Mouse (Mus musculus): ENCODE measurements at regions not wholly inside any gene's neighbourhood (a gene's known extent, or its start where the extent isn't known, plus 50 kb on each side); places are given as distances from the start of the nearest gene placed in this dataset.

GRCm38 (mm10) chr4:127750781-127751180, 220.0 kb downstream of the CK137956 start:
- no peak for DNase-seq

GRCm38 (mm10) chr4:127747876-127748275, 222.9 kb downstream of the CK137956 start:
- DNase-seq = no peak

GRCm38 (mm10) chr4:127736781-127737180, 234.0 kb downstream of the CK137956 start:
- DNase-seq = no peak

- no peak for DNase-seq
Observed at GRCm38 (mm10) chr4:127736151-127736550, 234.6 kb downstream of the CK137956 start.

GRCm38 (mm10) chr4:127734641-127735040, 236.1 kb downstream of the CK137956 start:
- DNase-seq = no peak

GRCm38 (mm10) chr4:127718661-127719060, 252.1 kb downstream of the CK137956 start:
- no peak for DNase-seq

GRCm38 (mm10) chr4:127712274-127712673, 258.5 kb downstream of the CK137956 start:
- DNase-seq = no peak

GRCm38 (mm10) chr4:127710816-127711215, 259.9 kb downstream of the CK137956 start:
- no peak for DNase-seq

- no peak for DNase-seq
Observed at GRCm38 (mm10) chr4:127709746-127710145, 261.0 kb downstream of the CK137956 start.

- DNase-seq = no peak
Observed at GRCm38 (mm10) chr4:127708186-127708585, 262.6 kb downstream of the CK137956 start.

GRCm38 (mm10) chr4:127707126-127707525, 263.6 kb downstream of the CK137956 start:
- no peak for DNase-seq

- no peak for DNase-seq
Observed at GRCm38 (mm10) chr4:127701651-127702050, 269.1 kb downstream of the CK137956 start.

- no peak for DNase-seq
Observed at GRCm38 (mm10) chr4:127689986-127690385, 280.8 kb downstream of the CK137956 start.

GRCm38 (mm10) chr4:127685021-127685420, 285.7 kb downstream of the CK137956 start:
- DNase-seq = no peak

- no peak for DNase-seq
Observed at GRCm38 (mm10) chr4:127679391-127679790, 291.4 kb downstream of the CK137956 start.

GRCm38 (mm10) chr4:127678437-127678836, 292.3 kb downstream of the CK137956 start:
- DNase-seq = no peak

- DNase-seq = no peak
Observed at GRCm38 (mm10) chr4:127675745-127676315, 294.9 kb downstream of the CK137956 start.

- DNase-seq = no peak
Observed at GRCm38 (mm10) chr4:127659950-127660349, 302.0 kb upstream of the Gjb5 start.

- DNase-seq = no peak
Observed at GRCm38 (mm10) chr4:127651601-127652000, 293.6 kb upstream of the Gjb5 start.

- DNase-seq = no peak
Observed at GRCm38 (mm10) chr4:127648011-127648410, 290.0 kb upstream of the Gjb5 start.

GRCm38 (mm10) chr4:127647189-127647588, 289.2 kb upstream of the Gjb5 start:
- no peak for DNase-seq

GRCm38 (mm10) chr4:127640251-127641085, 282.5 kb upstream of the Gjb5 start:
- no peak for DNase-seq

- DNase-seq = no peak
Observed at GRCm38 (mm10) chr4:127639765-127640164, 281.8 kb upstream of the Gjb5 start.

- DNase-seq = no peak
Observed at GRCm38 (mm10) chr4:127636934-127637333, 279.0 kb upstream of the Gjb5 start.
